Mouse (Mus musculus) liver, embryonic 14.5 days (tissue): ENCODE results near the gene Cep55. TPM values are rescaled to one million over a fixed set of nuclear protein-coding genes. Genes with fewer than 3 reads are reported as not detected.

Source experiments
- ATAC-seq: fragments of 200-750 bp; cut with Nextera tagmentation; 2 replicates; pipeline ENCODE4 v1.8.0; 2017; ENCODE audit warnings: moderate number of reproducible peaks, mild to moderate bottlenecking, moderate library complexity; ENCODE audit not compliant: insufficient read depth
- DNase-seq, 3 experiments: peaks; one replicate each; pipeline ENCODE4 v3.0.0-alpha.2; 2012 to 2013; ENCODE audit warnings: low read depth in 3 of 3, low spot score in 3 of 3
- H3K27ac ChIP-seq: fragments of 300-500 bp; sonication (generic); 2 replicates; pipeline ENCODE4 v1.5.1; 2014; ENCODE audit warnings: moderate library complexity, mild to moderate bottlenecking, control low read depth, inconsistent platforms
- H3K27me3 ChIP-seq: fragments of 300-500 bp; sonication (generic); 2 replicates; pipeline ENCODE4 v1.6.1; 2014; ENCODE audit warnings: mild to moderate bottlenecking, low read length, moderate library complexity; ENCODE audit not compliant: control insufficient read depth, insufficient read depth
- H3K36me3 ChIP-seq: fragments of 300-500 bp; sonication (generic); replicated peaks from 2 replicates; pipeline ENCODE4 v1.6.1; 2014; ENCODE audit warnings: low read depth; ENCODE audit not compliant: control insufficient read depth, insufficient read depth
- H3K4me1 ChIP-seq, 2 experiments: fragments of 200-500 bp in 1 of 2; fragments of 300-500 bp in 1 of 2; sonication (generic) in 1 of 2; replicated peaks; 2 replicates each; pipeline ENCODE4 v1.6.1; 2012 to 2014; ENCODE audit warnings: antibody characterized with exemption in 1 of 2, inconsistent platforms in 1 of 2, low read length in 1 of 2; ENCODE audit not compliant: control insufficient read depth in 2 of 2, insufficient read depth in 2 of 2
- H3K4me2 ChIP-seq: fragments of 300-500 bp; sonication (generic); 2 replicates; pipeline ENCODE4 v1.6.1; 2014; ENCODE audit warnings: low read depth, mild to moderate bottlenecking, control low read depth, moderate library complexity
- H3K4me3 ChIP-seq, 2 experiments: fragments of 200-500 bp in 1 of 2; fragments of 300-500 bp in 1 of 2; sonication (generic) in 1 of 2; 2 replicates each; pipeline ENCODE4 v1.5.1; 2012 to 2014; ENCODE audit warnings: low read depth in 2 of 2, low read length in 2 of 2, mild to moderate bottlenecking in 2 of 2, control low read depth in 1 of 2, inconsistent platforms in 1 of 2, moderate library complexity in 1 of 2; ENCODE audit not compliant: insufficient read depth in 1 of 2
- H3K9ac ChIP-seq: fragments of 300-500 bp; sonication (generic); replicated peaks from 2 replicates; pipeline ENCODE4 v1.6.1; 2014; ENCODE audit warnings: mild to moderate bottlenecking, control low read depth, moderate library complexity
- H3K9me3 ChIP-seq: fragments of 300-500 bp; sonication (generic); 2 replicates; pipeline ENCODE4 v1.6.1; 2016; ENCODE audit warnings: low read length, mixed read lengths; ENCODE audit not compliant: control insufficient read depth
- CTCF ChIP-seq: IDR thresholded peaks from 2 replicates; pipeline ENCODE4 v1.5.1; 2016; ENCODE audit warnings: antibody characterized with exemption, low read depth, control low read depth
- EP300 ChIP-seq: IDR thresholded peaks from 2 replicates; pipeline ENCODE4 v1.6.1; 2016; ENCODE audit warnings: antibody characterized with exemption, low read depth
- WGBS: fragments of 180-500 bp; shearing (Covaris S2); extraction: QIAGEN DNeasy Blood & Tissue Kit; methylation state at CpG from one replicate; pipeline ENCODE4 v1.1.7; 2014; ENCODE audit not compliant: insufficient replicate concordance; 5-methylcytosine and 5-hydroxymethylcytosine counted together
- polyA plus RNA-seq, 2 experiments: library from polyadenylated mRNA; depleted of rRNA in 1 of 2; stranded (reverse) in 1 of 2; unstranded in 1 of 2; fragments of >200 nt; fragmentation: Nextera tagmentation in 1 of 2; extraction: Ambion mirVana in 1 of 2; gene quantifications; 2 replicates each; pipeline versions ENCODE4 v1.2.1 to v1.2.3; 2012 to 2014

The Cep55 gene
- polyA plus RNA-seq, 2 experiments, result 4.2 to 5.3 TPM

- TF ChIP-seq CTCF (no peak), EP300 (no peak)
- ATAC-seq, result no peak
- no peak overlapping the region for H3K4me3 ChIP-seq
- no peaks in the 10 kb centered on the region for H3K9me3 ChIP-seq
- H3K4me1 ChIP-seq, result no peaks in the 10 kb centered on the region
- H3K27me3 ChIP-seq, result no peaks in the 10 kb centered on the region
- H3K9ac ChIP-seq, result no peak overlapping the region
- H3K4me2 ChIP-seq, result no peak overlapping the region
- WGBS, result 53% methylated on average over 3 of the region's 3 CpGs
- no peak overlapping the region for H3K27ac ChIP-seq
- H3K36me3 ChIP-seq, result no peaks in the 10 kb centered on the region
- DNase-seq, result no peak
These were observed 26.6 kb downstream of the Cep55 start for GRCm38 (mm10) chr19:38081361-38081760.

GRCm38 (mm10) chr19:38082931-38083525 lies 28.2 kb downstream of the Cep55 start:
- TF ChIP-seq EP300, result no peak
- TF ChIP-seq CTCF, result no peak

GRCm38 (mm10) chr19:38085841-38086240 lies 31.0 kb downstream of the Cep55 start:
- WGBS, result 53% methylated on average over 4 of the region's 4 CpGs
- no peaks in the 10 kb centered on the region for H3K9me3 ChIP-seq
- TF ChIP-seq CTCF (no peak), EP300 (no peak)
- no peak overlapping the region for H3K4me2 ChIP-seq
- no peak overlapping the region for H3K9ac ChIP-seq
- no peak overlapping the region for H3K27ac ChIP-seq
- no peaks in the 10 kb centered on the region for H3K27me3 ChIP-seq
- no peak overlapping the region for H3K4me3 ChIP-seq
- H3K36me3 ChIP-seq, result no peaks in the 10 kb centered on the region
- ATAC-seq (no peak), DNase-seq (no peak)
- H3K4me1 ChIP-seq, result no peaks in the 10 kb centered on the region

More at GRCm38 (mm10) chr19:38082931-38083525, 28.2 kb downstream of the Cep55 start:
- Histone ChIP-seq H3K4me2 (no peak overlapping the region), H3K4me3 (no peak overlapping the region), H3K9ac (no peak overlapping the region), H3K27me3 (no peaks in the 10 kb centered on the region), H3K9me3 (no peaks in the 10 kb centered on the region), H3K4me1 (no peaks in the 10 kb centered on the region), H3K36me3 (no peaks in the 10 kb centered on the region), H3K27ac (no peak overlapping the region)
- ATAC-seq, result no peak
- WGBS, result 46% methylated on average over 5 of the region's 5 CpGs
- DNase-seq, result no peak

GRCm38 (mm10) chr19:38086948-38087551 lies 32.2 kb downstream of the Cep55 start:
- DNase-seq, result peak in 1 of 3 experiments; percentile 7
- 46% methylated on average over 11 of the region's 11 CpGs for WGBS
- H3K27me3 ChIP-seq, result no peaks in the 10 kb centered on the region
- no peak overlapping the region for H3K9ac ChIP-seq
- no peaks in the 10 kb centered on the region for H3K36me3 ChIP-seq
- H3K27ac ChIP-seq, result no peak overlapping the region
- no peaks in the 10 kb centered on the region for H3K9me3 ChIP-seq
- no peaks in the 10 kb centered on the region for H3K4me1 ChIP-seq
- no peak overlapping the region for H3K4me2 ChIP-seq
- no peak overlapping the region for H3K4me3 ChIP-seq
- no peak for ATAC-seq
- no peak for TF ChIP-seq EP300
- TF ChIP-seq CTCF, result peak; percentile 65

GRCm38 (mm10) chr19:38089358-38089757 lies 34.5 kb downstream of the Cep55 start:
- WGBS, result 58% methylated on average over 8 of the region's 8 CpGs
- no peaks in the 10 kb centered on the region for H3K4me1 ChIP-seq
- TF ChIP-seq CTCF (no peak), EP300 (no peak)
- no peak overlapping the region for H3K4me2 ChIP-seq
- no peaks in the 10 kb centered on the region for H3K27me3 ChIP-seq
- H3K9me3 ChIP-seq, result no peaks in the 10 kb centered on the region
- DNase-seq (no peak), ATAC-seq (no peak)
- H3K4me3 ChIP-seq, result no peak overlapping the region
- no peak overlapping the region for H3K9ac ChIP-seq
- no peaks in the 10 kb centered on the region for H3K36me3 ChIP-seq
- H3K27ac ChIP-seq, result no peak overlapping the region
